Mouse (Mus musculus) G1E (cell line): ENCODE measurements around the gene Stpg2. TPM values are rescaled to one million over a fixed set of nuclear protein-coding genes. Genes with fewer than 3 reads are reported as not detected.

Experiments used
- ATAC-seq: 2 replicates; pipeline ENCODE4 v1.8.0; 2016; ENCODE audit warnings: mild to moderate bottlenecking; ENCODE audit not compliant: insufficient number of reproducible peaks, poor library complexity, low FRiP score, severe bottlenecking; ENCODE audit errors: extremely low read depth
- DNase-seq: peaks from one replicate; pipeline ENCODE4 v3.0.0; 2012; ENCODE audit warnings: low spot score
- H3K27me3 ChIP-seq: 2 replicates; pipeline ENCODE4 v1.6.1; 2012; ENCODE audit warnings: mild to moderate bottlenecking, low read length, inconsistent platforms; ENCODE audit not compliant: insufficient read depth
- H3K36me3 ChIP-seq: replicated peaks from 2 replicates; pipeline ENCODE3; 2012; ENCODE audit warnings: mild to moderate bottlenecking, inconsistent platforms
- H3K4me1 ChIP-seq: 2 replicates; pipeline ENCODE4 v1.6.1; 2012; ENCODE audit warnings: low read depth, low read length, inconsistent platforms, mixed read lengths; ENCODE audit not compliant: insufficient read depth
- H3K4me3 ChIP-seq: 2 replicates; pipeline ENCODE4 v1.5.1; 2012; ENCODE audit warnings: low read depth, mild to moderate bottlenecking, inconsistent platforms, low read length, moderate library complexity, mixed read lengths
- H3K9me3 ChIP-seq: replicated peaks from 2 replicates; pipeline ENCODE4 v1.6.1; 2012; ENCODE audit warnings: inconsistent platforms
- CTCF ChIP-seq: IDR thresholded peaks from 2 replicates; pipeline ENCODE4 v1.5.1; 2012; ENCODE audit warnings: low read depth, low read length, inconsistent platforms, mixed read lengths
- GATA1 ChIP-seq: IDR thresholded peaks from 2 replicates; pipeline ENCODE4 v1.6.1; 2012; ENCODE audit warnings: borderline replicate concordance, low read length, inconsistent platforms, mixed read lengths
- GATA2 ChIP-seq: IDR thresholded peaks from 2 replicates; pipeline ENCODE4 v1.6.1; 2012; ENCODE audit warnings: low read depth, low read length, inconsistent platforms, borderline replicate concordance
- POLR2AphosphoS5 ChIP-seq: IDR thresholded peaks from 2 replicates; pipeline ENCODE4 v1.6.1; 2012; ENCODE audit warnings: low read depth, low read length, inconsistent platforms; ENCODE audit not compliant: insufficient replicate concordance
- TAL1 ChIP-seq: conservative IDR thresholded peaks from 2 replicates; pipeline ENCODE4 v1.6.1; 2012; ENCODE audit warnings: low read depth, low read length, inconsistent platforms, mixed read lengths
- polyA plus RNA-seq: library from polyadenylated mRNA; stranded (reverse); fragments of >175 nt; gene quantifications from 2 replicates; pipeline ENCODE4 v1.2.3, GENCODE M21; 2012
- total RNA-seq, 2 experiments: library from RNA; stranded (forward) in 1 of 2; stranded (reverse) in 1 of 2; fragments of 200-1000 nt in 1 of 2; fragments of >200 nt in 1 of 2; fragmentation: Nextera tagmentation in 1 of 2; gene quantifications; 2 replicates each; pipeline ENCODE4 v1.2.3; 2014 to 2017

The Stpg2 gene
- total and polyA plus RNA-seq, 3 experiments, result not detected

DNA sequence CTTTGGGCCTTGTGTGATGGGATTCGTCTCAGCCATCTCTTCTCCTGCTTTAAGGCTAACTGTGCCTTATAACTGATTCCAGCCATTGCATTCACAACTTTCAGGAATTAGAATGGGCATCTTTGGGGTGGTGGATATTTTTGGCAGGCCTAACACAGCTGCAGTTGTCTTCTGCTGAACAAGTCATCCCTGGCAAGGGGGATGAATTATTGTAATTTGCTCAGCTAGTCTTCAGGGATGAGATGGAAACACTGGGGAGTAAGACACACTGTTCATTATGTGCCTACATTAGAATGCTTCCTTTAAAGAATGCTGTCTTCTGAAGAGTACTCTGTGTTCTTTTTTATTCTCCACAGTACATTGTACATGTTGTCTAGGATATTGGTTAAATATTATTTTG is 14.0 kb upstream of the Stpg2 start:
- Histone ChIP-seq H3K4me3 (no peak overlapping the region), H3K4me1 (no peaks in the 10 kb centered on the region), H3K27me3 (no peaks in the 10 kb centered on the region), H3K9me3 (no peaks in the 10 kb centered on the region), H3K36me3 (no peaks in the 10 kb centered on the region)
- DNase-seq (no peak), ATAC-seq (no peak)
- no peak for TF ChIP-seq CTCF
- TF ChIP-seq GATA1, result no peak
- no peak for TF ChIP-seq POLR2AphosphoS5
- no peak for TF ChIP-seq TAL1
- TF ChIP-seq GATA2, result no peak

DNA sequence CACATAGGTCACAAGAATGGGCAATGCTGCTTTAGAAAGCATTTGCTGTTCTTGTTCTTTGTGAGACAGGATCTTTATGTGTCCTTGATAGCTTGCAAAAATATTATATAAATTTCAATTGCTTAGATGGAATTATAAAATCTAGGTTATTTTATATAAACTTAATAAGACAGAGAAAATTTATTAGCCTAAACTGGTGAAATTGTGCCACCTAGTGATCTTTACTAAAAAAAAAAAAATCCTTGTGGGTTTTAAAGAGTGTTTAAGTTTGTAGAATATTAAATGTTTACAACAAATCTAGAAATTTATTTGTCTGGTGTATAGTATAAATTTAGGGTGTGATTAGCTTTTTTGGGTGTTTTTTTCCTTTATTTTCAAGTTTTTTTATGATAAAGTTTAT is 11.6 kb upstream of the Stpg2 start:
- DNase-seq (no peak), ATAC-seq (no peak)
- TF ChIP-seq POLR2AphosphoS5, result no peak
- no peak for TF ChIP-seq CTCF
- no peak for TF ChIP-seq TAL1
- TF ChIP-seq GATA2, result no peak
- no peak for TF ChIP-seq GATA1
- Histone ChIP-seq H3K4me3 (no peak overlapping the region), H3K36me3 (no peaks in the 10 kb centered on the region), H3K4me1 (no peaks in the 10 kb centered on the region), H3K9me3 (no peaks in the 10 kb centered on the region), H3K27me3 (no peaks in the 10 kb centered on the region)

DNA sequence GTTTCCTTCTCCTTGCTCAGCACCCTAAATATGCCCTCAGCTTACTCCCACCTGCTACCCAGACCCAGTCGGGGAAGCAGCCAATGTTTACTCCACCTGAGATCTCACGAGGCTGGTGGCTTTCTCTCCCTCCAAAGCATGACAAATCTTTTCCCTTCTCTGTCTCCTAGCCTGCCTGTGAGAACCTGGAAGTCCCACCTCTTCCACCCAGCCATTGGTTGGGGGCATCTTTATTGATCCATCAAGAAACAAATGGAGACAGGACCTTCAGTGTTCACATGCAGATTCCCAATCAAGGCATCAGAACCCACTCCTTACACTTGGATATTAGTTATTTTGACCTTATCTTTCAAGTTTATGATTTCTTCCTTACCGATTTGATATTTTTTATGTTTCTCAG is 7.1 kb upstream of the Stpg2 start:
- Histone ChIP-seq H3K4me3 (no peak overlapping the region), H3K27me3 (no peaks in the 10 kb centered on the region), H3K4me1 (no peaks in the 10 kb centered on the region), H3K36me3 (no peaks in the 10 kb centered on the region), H3K9me3 (no peaks in the 10 kb centered on the region)
- ATAC-seq, result no peak
- TF ChIP-seq GATA2 (no peak), GATA1 (no peak), TAL1 (no peak), POLR2AphosphoS5 (no peak), CTCF (no peak)
- DNase-seq, result no peak

DNA sequence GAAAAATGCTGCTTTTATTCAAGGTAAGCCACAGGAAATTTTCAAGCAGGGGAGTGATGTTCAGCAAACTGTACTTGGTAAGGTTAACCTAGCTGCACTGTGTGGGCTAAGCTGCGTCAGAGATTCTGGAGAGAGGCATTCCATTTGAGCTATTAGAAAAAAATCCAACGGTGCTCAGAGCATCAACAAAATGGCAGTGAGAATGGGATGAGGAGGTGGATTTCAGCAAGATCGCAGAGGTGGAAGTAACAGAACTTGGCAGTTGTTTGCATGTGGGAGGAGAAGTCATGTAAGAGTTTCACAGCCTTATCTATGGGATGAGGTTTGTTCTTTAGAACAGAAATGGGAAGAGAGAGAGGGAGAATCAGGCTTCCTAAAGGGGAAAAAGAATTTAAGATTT is 5.2 kb upstream of the Stpg2 start:
- no peaks in the 10 kb centered on the region for H3K4me1 ChIP-seq
- no peaks in the 10 kb centered on the region; the same call in 1 of the 2 replicates for H3K27me3 ChIP-seq
- no peak for TF ChIP-seq CTCF
- TF ChIP-seq GATA1, result no peak
- no peak for TF ChIP-seq POLR2AphosphoS5
- TF ChIP-seq GATA2, result no peak
- TF ChIP-seq TAL1, result no peak
- H3K36me3 ChIP-seq, result no peaks in the 10 kb centered on the region
- H3K9me3 ChIP-seq, result no peaks in the 10 kb centered on the region
- H3K4me3 ChIP-seq, result no peak overlapping the region
- ATAC-seq, result no peak
- no peak for DNase-seq

DNA sequence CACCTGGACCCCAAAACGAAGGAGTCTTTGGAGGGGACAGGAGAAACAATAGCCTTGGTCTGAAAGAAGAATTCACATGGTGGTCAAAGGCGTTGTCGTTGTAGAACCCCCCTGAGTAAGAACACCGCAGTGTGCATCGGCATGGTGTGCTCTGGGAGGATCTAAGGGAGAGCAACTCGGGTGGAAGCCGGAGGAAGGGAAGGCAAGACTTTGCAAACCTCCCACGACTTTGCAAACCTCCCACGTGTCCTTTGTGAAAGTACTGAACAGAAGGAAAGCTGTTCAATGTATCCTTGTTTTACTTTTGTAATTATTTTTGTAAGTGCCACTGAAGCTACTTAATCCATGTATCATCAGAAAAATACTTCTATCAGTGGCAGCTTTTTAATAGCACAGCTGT is 11.5 kb downstream of the Stpg2 start:
- DNase-seq (no peak), ATAC-seq (no peak)
- no peaks in the 10 kb centered on the region for H3K9me3 ChIP-seq
- no peaks in the 10 kb centered on the region for H3K27me3 ChIP-seq
- H3K4me3 ChIP-seq, result no peak overlapping the region
- no peaks in the 10 kb centered on the region for H3K36me3 ChIP-seq
- H3K4me1 ChIP-seq, result no peaks in the 10 kb centered on the region
- TF ChIP-seq GATA1 (no peak), TAL1 (no peak)

DNA sequence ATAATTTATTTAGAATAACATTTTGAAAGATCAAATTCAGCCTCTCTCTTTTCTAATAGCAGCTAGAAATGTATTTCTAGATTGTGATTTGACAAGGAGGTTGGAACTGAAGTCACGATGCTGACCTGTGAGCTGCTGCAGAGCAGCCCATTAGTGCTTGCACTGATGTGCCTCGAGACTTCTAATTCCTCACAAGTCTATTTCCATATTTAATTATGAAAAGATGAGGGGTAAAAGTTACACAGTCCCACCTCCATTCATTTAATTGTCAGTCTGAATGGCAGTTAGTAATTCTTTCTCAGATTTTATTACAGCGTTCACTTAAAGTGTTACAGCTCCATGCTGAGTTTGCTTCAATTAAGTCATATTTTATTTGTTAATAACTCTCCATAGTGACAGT is 19.6 kb downstream of the Stpg2 start:
- H3K9me3 ChIP-seq, result no peaks in the 10 kb centered on the region
- TF ChIP-seq TAL1, result no peak
- no peak for TF ChIP-seq CTCF
- no peak for TF ChIP-seq GATA2
- TF ChIP-seq GATA1, result no peak

DNA sequence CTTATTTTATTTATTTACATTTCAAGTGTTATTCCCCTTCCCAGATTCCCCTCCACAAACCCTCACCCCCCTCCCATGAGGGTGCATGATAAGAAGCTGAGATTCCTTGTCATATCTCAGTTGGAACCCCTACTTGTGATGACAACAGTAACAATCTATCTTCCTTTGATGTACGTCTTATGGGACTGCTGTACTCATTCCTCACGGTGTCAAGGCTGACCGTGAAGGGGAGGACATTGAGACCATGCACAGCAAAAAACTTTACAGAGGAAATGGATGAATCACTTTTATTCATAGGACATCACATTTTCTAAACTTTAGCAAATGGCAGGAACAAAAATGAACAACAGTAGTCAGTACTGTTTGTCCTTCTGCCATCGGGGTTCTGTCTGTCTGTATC is 21.3 kb downstream of the Stpg2 start:
- H3K4me1 ChIP-seq, result no peaks in the 10 kb centered on the region
- no peak for TF ChIP-seq GATA1
- TF ChIP-seq CTCF, result no peak
- TF ChIP-seq GATA2, result no peak
- TF ChIP-seq POLR2AphosphoS5, result no peak
- no peaks in the 10 kb centered on the region for H3K36me3 ChIP-seq
- H3K4me3 ChIP-seq, result no peak overlapping the region
- H3K9me3 ChIP-seq, result no peaks in the 10 kb centered on the region
- no peaks in the 10 kb centered on the region for H3K27me3 ChIP-seq
- ATAC-seq (no peak), DNase-seq (no peak)

More for the DNA sequence above, 19.6 kb downstream of the Stpg2 start:
- DNase-seq (no peak), ATAC-seq (no peak)
- no peaks in the 10 kb centered on the region for H3K27me3 ChIP-seq
- no peak overlapping the region for H3K4me3 ChIP-seq
- no peaks in the 10 kb centered on the region for H3K4me1 ChIP-seq
- H3K36me3 ChIP-seq, result no peaks in the 10 kb centered on the region
